Mouse (Mus musculus): ENCODE measurements around the gene Ppm1f. TPM values are rescaled to one million over a fixed set of nuclear protein-coding genes. Genes with fewer than 3 reads are reported as not detected.
A peak's percentile ranks its signal among the peaks of the same experiment; 100 is the strongest.

The Ppm1f gene
- polyA plus RNA-seq, 1 experiment from 2014 or later, result 36.2 TPM

DNA sequence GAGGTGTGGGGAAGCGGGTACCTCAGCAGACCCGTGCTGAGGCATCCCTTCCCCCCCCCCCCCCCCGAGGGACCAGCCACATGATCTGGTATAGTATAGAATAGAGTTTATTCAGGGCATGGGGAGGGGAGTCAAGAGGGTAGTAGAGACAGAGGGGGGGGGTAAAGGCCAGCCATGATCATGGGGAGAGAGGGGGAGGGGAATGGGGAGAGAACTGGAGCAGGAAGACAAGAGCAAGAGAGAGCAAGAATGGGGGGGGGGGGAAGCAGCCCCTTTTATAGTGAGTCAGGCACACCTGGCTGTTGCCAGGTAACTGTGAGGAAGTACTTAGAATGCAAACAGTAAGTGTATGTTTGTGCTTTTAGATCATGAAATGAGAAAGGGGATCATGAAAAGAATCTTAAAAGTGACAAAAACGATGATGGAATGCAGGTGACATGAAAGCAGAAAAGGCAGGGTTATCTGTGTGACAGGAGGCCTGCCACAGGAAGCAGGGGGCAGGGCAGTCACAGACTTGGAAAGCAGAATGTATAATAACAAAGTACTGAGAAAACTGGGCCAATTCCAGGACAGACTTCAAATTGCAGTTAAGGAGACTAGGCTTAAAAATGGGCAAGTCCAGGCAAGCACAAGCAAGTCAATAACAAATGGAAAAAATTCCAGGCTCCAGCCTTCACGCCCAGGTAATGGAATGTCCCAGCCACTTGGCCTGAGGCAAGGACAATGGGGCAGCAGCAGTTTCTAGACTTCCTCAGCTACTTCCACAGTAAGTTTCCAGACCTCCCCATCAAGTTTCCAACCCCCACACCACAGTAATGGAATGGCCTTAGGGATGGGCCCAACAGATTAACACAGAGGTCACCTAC lies 30.3 kb upstream of the Ppm1f start:
- POLR2A ChIA-PET, result no interaction called here
- no peak for TF ChIP-seq CTCF (IDR thresholded peaks at IDR 0.05)
- in situ Hi-C loops (cut with MboI; ENCODE audit: low pct_unique_long_range_greater_than_20kb), result loop anchor here (25.0 kb wide), 1 partner anchor 1121 kb away; the partner anchor contains the start of gene Vpreb2
- CTCF ChIA-PET, result no interaction called here
- DNase-seq (ENCODE audit: low read depth, low spot score), result no peak
- no peak for ATAC-seq
- no peaks in the 10 kb centered on the region for H3K27me3 ChIP-seq

DNA sequence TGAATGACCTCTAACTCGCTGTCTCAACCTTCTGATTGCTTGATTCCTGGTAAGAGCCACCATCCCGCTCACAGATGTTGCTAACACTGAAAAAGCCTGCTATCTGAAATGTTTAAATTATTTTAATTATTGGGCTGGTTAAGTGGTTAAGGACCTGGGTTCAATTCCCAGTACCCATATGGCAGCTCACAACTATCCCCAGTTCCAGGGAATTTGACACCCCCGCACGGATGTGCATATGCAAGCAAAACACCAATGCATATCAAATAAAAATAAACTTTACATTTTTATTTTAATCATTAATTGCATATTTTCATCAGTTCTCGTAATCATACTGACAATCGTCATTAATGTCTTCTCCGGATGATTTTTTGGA lies 26.0 kb upstream of the Ppm1f start:
- ChIA-PET POLR2A (no interaction called here), CTCF (interaction anchor here (1.0 to 1.7 kb wide), 2 partner anchors 15 to 24 kb away, joined by 3 to 7 read pairs; no protein-coding TSS in a partner anchor)
- no peaks in the 10 kb centered on the region for H3K27me3 ChIP-seq
- in situ Hi-C loops (cut with MboI; ENCODE audit: low pct_unique_long_range_greater_than_20kb), result loop anchor here (25.0 kb wide), 1 partner anchor 1117 kb away; the partner anchor contains the start of gene Vpreb2
- ATAC-seq, result no peak
- no peak for DNase-seq (ENCODE audit: low read depth, low spot score)
- TF ChIP-seq CTCF (IDR thresholded peaks at IDR 0.05), result no peak

DNA sequence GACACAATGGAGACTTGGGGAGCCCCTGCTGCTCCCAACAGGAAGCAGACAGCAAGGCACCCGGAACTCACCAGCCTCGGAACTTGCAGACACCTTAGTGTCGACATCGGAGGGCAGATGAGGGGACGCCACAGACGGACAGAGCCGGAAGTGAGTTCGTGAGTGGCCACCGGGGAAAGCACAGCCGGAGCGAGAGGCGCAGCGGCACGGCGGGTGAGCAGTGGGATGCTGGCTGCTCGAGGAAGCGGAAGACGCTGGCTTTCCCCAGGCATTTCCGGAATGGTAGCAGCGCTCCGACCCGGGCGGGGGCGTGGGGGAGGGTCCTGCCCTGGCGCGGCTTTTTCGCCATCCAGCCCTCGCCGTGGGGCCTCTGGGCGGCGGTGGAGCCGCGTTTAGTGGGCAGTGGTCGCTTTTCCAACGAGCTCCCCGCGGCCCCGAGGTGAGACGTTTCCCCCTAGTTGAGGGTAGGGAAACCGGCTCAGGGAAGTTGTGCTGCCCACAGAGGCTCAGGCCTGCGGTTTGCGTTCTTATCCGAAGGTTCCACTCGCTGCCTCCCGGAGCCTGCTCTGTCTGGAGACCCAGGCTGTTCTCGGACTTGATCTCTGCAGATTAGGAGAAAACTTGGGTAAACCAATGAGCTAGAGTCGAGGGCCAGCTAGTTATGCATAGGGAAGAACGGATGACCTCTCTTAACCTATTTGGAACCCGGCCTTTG lies 25.5 kb upstream of the Ppm1f start, which contains the start of the genes Top3b and Vpreb1:
Top3b (plus strand) TSS at position 120 of the 715 bp plus-strand sequence.
Vpreb1 (minus strand) TSS at position 227 of the 715 bp plus-strand sequence.
- DNase-seq (ENCODE audit: low read depth, low spot score), result peak; percentile 75
- CTCF ChIA-PET, result interaction anchor here (1.0 to 1.7 kb wide), 3 partner anchors 16 to 26 kb away, joined by 3 to 7 read pairs (median 4); partner anchors contain the start of gene Ppm1f
- in situ Hi-C loops (cut with MboI; ENCODE audit: low pct_unique_long_range_greater_than_20kb), result loop anchor here (25.0 kb wide), 1 partner anchor 1117 kb away; the partner anchor contains the start of gene Vpreb2

DNA sequence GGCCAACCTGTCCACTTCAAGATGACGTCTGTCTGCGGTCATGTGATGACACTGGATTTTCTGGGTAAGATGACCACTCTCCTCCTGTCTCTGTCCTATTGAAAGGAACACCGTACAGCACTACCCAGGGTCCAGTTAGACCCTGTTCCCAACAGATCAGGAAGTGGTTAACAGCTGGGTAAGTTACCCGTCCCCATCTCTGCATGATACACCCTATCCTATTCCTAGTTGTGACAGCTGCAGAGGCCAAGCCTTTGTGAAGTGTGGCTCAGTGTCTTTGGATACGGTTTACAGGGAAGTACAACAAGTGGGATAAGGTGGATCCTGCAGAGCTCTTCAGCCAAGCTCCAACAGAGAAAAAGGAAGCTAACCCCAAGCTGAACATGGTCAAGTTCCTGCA lies 17.2 kb upstream of the Ppm1f start:
- H3K27me3 ChIP-seq, result no peaks in the 10 kb centered on the region
- ATAC-seq (no peak), DNase-seq (ENCODE audit: low read depth, low spot score) (no peak)
- no peak for TF ChIP-seq CTCF (IDR thresholded peaks at IDR 0.05)
- in situ Hi-C loops (cut with MboI; ENCODE audit: low pct_unique_long_range_greater_than_20kb), result no loop called here
- CTCF ChIA-PET, result no interaction called here
- POLR2A ChIA-PET, result no interaction called here

More for the DNA sequence above, 25.5 kb upstream of the Ppm1f start, which contains the start of the genes Top3b and Vpreb1:
- ATAC-seq, result peak; percentile 98
- H3K27me3 ChIP-seq, result no peaks in the 10 kb centered on the region
- TF ChIP-seq CTCF (IDR thresholded peaks at IDR 0.05), result peak; percentile 43
- POLR2A ChIA-PET, result interaction anchor here (0.9 to 1.2 kb wide), 3 partner anchors 22 to 28 kb away, joined by 3 to 5 read pairs (median 3); no protein-coding TSS in a partner anchor

DNA sequence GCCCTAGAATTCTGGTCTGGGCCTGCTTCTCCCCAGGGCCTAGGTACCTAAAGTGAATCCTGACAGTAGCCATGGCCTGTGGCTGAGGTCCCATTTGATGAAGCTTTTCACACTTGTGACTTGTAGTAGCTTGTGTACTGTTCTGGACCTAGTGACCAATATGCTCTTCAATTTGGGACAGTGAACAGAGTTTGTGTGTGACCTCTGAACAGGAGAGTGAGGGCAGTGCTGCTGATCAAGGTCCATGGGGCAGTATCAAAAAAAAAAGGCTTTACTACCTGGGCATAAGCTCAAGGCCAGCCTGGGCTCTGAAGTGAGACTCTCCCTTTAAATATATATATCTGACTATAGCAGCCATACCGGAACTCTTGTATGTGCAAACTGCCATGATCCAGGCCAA lies 7.9 kb upstream of the Ppm1f start:
- ATAC-seq, result no peak
- CTCF ChIA-PET, result interaction anchor here (1.6 to 2.4 kb wide), 3 partner anchors 9 to 33 kb away, joined by 3 to 10 read pairs (median 4); partner anchors contain the start of gene Ppm1f
- in situ Hi-C loops (cut with MboI; ENCODE audit: low pct_unique_long_range_greater_than_20kb), result no loop called here
- POLR2A ChIA-PET, result no interaction called here
- DNase-seq (ENCODE audit: low read depth, low spot score), result no peak
- TF ChIP-seq CTCF (IDR thresholded peaks at IDR 0.05), result no peak
- H3K27me3 ChIP-seq, result no peaks in the 10 kb centered on the region

DNA sequence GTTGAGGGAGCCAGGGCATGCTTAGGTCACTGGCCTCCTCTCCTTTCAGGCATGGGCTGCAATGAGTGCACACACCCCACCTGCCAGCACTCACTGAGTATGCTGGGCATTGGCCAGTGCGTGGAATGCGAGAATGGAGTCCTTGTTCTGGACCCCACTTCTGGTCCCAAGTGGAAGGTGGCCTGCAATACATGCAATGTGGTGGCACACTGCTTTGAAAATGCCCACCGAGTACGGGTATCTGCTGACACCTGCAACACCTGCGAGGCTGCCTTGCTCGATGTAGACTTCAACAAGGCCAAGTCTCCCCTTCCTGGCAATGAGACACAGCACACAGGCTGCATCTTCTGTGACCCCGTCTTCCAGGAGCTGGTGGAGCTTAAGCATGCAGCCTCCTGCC lies 3.9 kb upstream of the Ppm1f start:
- ChIA-PET CTCF (interaction anchor here (1.1 kb wide), 1 partner anchor 8 kb away, joined by 3 read pairs; no protein-coding TSS in a partner anchor), POLR2A (no interaction called here)
- no peaks in the 10 kb centered on the region for H3K27me3 ChIP-seq
- in situ Hi-C loops (cut with MboI; ENCODE audit: low pct_unique_long_range_greater_than_20kb), result no loop called here
- ATAC-seq (no peak), DNase-seq (ENCODE audit: low read depth, low spot score) (no peak)
- TF ChIP-seq CTCF (IDR thresholded peaks at IDR 0.05), result no peak

DNA sequence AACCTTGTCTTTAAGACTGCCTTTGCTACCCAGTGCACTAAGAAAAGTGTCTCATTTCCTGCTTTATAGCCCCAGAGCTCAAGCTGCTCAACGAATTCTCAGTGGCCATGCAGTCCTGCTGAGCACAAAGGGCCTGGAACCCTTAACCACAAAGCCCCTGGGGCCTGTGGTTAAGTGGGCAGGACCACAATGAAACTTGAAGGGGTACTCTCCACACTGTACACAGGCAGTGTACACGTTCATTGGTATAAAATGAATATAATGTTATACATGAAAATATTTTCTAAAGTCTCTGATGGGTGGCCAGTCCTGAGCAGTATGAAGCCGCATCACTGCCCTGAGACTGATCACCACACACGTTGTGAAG lies 271 bp upstream of the Ppm1f start:
- no peaks in the 10 kb centered on the region for H3K27me3 ChIP-seq
- TF ChIP-seq CTCF (IDR thresholded peaks at IDR 0.05), result no peak
- ChIA-PET CTCF (interaction anchor here (1.0 to 2.3 kb wide), 5 partner anchors 8 to 25 kb away, joined by 4 to 10 read pairs (median 5); partner anchors contain the start of gene Vpreb1), POLR2A (interaction anchor here (1.0 kb wide), 1 partner anchor 18 kb away, joined by 4 read pairs; no protein-coding TSS in a partner anchor)
- DNase-seq (ENCODE audit: low read depth, low spot score), result no peak
- in situ Hi-C loops (cut with MboI; ENCODE audit: low pct_unique_long_range_greater_than_20kb), result no loop called here
- ATAC-seq, result peak; percentile 2

DNA sequence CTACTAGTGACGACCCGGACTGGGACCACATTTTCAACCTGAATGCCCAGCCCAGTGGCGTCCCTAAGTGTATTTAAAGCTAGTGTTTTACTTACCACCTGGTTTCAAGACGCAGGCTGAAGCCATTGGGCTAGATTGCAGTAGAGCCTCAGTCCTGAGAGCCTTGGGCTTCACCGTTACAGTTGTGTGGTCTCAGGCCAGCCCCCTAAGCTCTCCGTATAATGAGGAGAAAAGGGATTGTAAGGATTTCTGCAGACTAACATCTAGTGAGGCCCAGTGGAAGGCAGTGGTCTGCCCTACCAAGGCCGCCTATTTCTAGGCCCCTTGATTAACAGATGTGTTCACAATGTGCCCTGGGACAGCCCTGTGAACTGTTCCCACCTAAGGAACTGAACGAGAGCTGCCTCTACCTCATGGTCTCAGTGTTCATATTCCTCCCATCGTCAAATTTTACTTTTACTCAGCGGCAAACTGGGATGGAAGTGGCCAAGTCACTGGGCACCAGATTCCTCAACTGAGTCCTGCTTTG lies 851 bp downstream of the Ppm1f start:
- in situ Hi-C loops (cut with MboI; ENCODE audit: low pct_unique_long_range_greater_than_20kb), result no loop called here
- DNase-seq (ENCODE audit: low read depth, low spot score) (no peak), ATAC-seq (peak; percentile 15)
- POLR2A ChIA-PET, result interaction anchor here (1.0 to 1.9 kb wide), 3 partner anchors 12 to 30 kb away, joined by 4 to 8 read pairs (median 5); no protein-coding TSS in a partner anchor
- no peak for TF ChIP-seq CTCF (IDR thresholded peaks at IDR 0.05)
- H3K27me3 ChIP-seq, result no peaks in the 10 kb centered on the region
- CTCF ChIA-PET, result interaction anchor here (0.7 to 2.3 kb wide), 9 partner anchors 9 to 77 kb away, joined by 3 to 10 read pairs (median 4); partner anchors contain the start of gene Vpreb1

DNA sequence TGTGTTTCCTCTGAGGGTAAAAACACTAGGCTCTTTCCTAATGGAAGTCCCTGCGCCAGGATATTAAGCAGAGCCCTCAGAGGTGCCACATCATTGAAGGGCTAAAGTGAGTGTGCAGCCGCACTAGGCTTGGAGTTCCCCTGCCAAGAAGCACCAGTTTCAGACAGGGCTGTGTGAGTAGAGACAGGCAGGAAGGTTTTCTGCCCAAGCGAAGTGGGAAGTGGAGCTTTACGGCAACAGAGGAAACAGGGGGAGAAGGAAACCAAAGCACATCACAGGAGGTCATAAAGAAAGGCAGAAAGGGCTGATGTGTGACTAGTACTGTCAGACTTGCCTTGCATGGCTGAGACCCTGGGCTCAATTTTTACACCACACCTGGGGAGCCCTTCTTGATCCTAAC lies 6.1 kb downstream of the Ppm1f start:
- ChIA-PET POLR2A (no interaction called here), CTCF (no interaction called here)
- no peak for ATAC-seq
- no peaks in the 10 kb centered on the region for H3K27me3 ChIP-seq
- TF ChIP-seq CTCF (IDR thresholded peaks at IDR 0.05), result no peak
- in situ Hi-C loops (cut with MboI; ENCODE audit: low pct_unique_long_range_greater_than_20kb), result no loop called here
- DNase-seq (ENCODE audit: low read depth, low spot score), result no peak

DNA sequence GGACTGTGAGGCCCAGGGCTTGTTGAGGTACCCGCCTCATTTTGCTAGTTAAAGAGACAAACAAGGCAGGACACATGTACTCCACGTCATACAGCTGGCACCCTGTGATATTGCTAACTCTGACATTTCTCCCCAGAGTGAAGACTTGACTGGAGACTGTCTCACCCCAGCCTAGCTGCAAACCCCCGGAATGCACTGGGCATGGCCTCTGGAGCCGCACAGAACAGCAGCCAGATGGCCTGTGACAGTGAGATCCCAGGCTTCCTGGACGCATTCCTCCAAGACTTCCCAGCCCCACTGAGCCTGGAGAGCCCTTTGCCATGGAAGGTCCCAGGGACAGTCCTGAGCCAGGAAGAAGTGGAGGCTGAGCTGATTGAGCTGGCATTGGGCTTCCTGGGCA lies 6.9 kb downstream of the Ppm1f start:
- CTCF ChIA-PET, result no interaction called here
- no peaks in the 10 kb centered on the region for H3K27me3 ChIP-seq

More for the DNA sequence above, 6.9 kb downstream of the Ppm1f start:
- POLR2A ChIA-PET, result no interaction called here
- TF ChIP-seq CTCF (IDR thresholded peaks at IDR 0.05), result no peak
- no peak for DNase-seq (ENCODE audit: low read depth, low spot score)
- ATAC-seq, result no peak
- in situ Hi-C loops (cut with MboI; ENCODE audit: low pct_unique_long_range_greater_than_20kb), result no loop called here

Measured in Patski (cell line).